In the genomic region with DNA sequence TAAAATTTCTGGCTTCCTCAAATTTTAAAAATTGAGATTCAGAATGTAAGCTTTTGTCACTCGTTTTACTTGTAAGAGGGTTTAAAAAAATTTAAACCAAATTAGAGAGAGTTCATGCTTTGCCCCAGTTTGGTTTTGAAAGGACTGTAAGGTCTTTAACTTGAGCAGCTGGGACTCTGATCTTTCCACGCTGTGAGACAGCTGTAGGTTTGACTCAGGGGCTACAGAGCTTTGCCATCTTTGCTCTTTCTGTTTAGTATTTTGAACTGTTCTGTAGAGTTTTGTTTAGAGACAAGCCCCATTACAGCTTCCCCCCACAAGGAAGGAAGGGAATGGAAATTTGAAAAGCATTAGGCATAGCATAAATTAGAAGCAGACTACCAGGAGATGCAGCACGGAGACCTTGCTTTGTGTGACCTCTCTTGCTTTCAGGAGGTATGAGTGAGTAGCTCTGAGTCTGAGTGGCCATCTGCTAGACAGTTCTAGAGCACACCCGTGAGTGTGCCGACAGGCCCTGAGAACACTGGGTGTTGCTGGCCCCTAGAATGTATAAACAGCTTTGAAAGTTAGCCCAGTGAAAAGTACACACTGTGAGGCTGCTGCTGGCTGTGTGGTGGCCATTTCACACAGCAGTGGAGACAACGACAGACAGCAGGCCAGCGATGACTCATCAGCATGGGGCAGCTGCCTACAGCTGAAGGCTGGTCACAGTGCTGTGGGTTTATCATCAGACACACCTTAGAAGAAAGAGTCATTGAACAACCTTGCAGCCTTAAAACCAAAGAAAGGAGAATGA, we compare ENCODE assay signal across 7 mouse cellular contexts. TPM values are rescaled to one million over a fixed set of nuclear protein-coding genes. Genes with fewer than 3 reads are reported as not detected.
DNase-seq lines count a peak whose midpoint lies in the region; ATAC-seq and TF ChIP-seq lines count a peak whose summit lies in the region.

No protein-coding gene starts in this region.

- H3K27me3 ChIP-seq in midbrain, embryonic 11.5 days (ENCODE audit: control insufficient read depth, insufficient read depth, low read length), result no peaks in the 10 kb centered on the region
- no peaks in the 10 kb centered on the region for H3K27me3 ChIP-seq in midbrain, embryonic 14.5 days (ENCODE audit: control insufficient read depth, insufficient read depth, low read length)
- H3K27me3 ChIP-seq in limb, embryonic 14.5 days (ENCODE audit: control insufficient read depth, insufficient read depth, low read length), result no peaks in the 10 kb centered on the region
- H3K27me3 ChIP-seq in small intestine, adult 2 months (ENCODE audit: control insufficient read depth, insufficient read depth, low read length), result no peaks in the 10 kb centered on the region

- no peak overlapping the region for H3K4me3 ChIP-seq in midbrain, embryonic 11.5 days (ENCODE audit: low read depth, low read length)
- no peak overlapping the region for H3K4me3 ChIP-seq in midbrain, embryonic 14.5 days (replicated peaks; ENCODE audit: low read depth, low read length)
- H3K4me3 ChIP-seq in limb, embryonic 14.5 days (replicated peaks; ENCODE audit: low read length), result no peak overlapping the region
- H3K4me3 ChIP-seq in small intestine, adult 2 months (ENCODE audit: low read depth, low read length), result no peak overlapping the region

- peaks cover 4% of the 10 kb centered on the region for H3K36me3 ChIP-seq in midbrain, embryonic 11.5 days (ENCODE audit: control insufficient read depth, insufficient read depth, low read length)
- peaks cover 27% of the 10 kb centered on the region for H3K36me3 ChIP-seq in midbrain, embryonic 14.5 days (ENCODE audit: control insufficient read depth, insufficient read depth, low read length)
- peaks cover 20% of the 10 kb centered on the region for H3K36me3 ChIP-seq in limb, embryonic 14.5 days (ENCODE audit: control insufficient read depth, insufficient read depth, low read length)
- peaks cover 25% of the 10 kb centered on the region for H3K36me3 ChIP-seq in small intestine, adult 2 months (ENCODE audit: control insufficient read depth, insufficient read depth, low read length)

- DNase-seq in midbrain, embryonic 11.5 days (ENCODE audit: low spot score, missing footprints), result no peak
- DNase-seq in midbrain, embryonic 14.5 days, result no peak
- DNase-seq in brain, adult 2 months (ENCODE audit: low read depth, low spot score), result peak; percentile 85
- DNase-seq in limb, embryonic 14.5 days (ENCODE audit: low spot score), result peak; percentile 32
- no peak for DNase-seq in kidney, adult 18-20 months

- H3K4me1 ChIP-seq in midbrain, embryonic 11.5 days (ENCODE audit: control insufficient read depth, insufficient read depth, low read length), result no peaks in the 10 kb centered on the region
- H3K4me1 ChIP-seq in midbrain, embryonic 14.5 days (ENCODE audit: control insufficient read depth, insufficient read depth, low read length), result no peaks in the 10 kb centered on the region
- 0 out of 2 replicates have a peak, but pooled peaks cover 7% of the 10 kb centered on the region for H3K4me1 ChIP-seq in limb, embryonic 14.5 days (ENCODE audit: control insufficient read depth, insufficient read depth, low read length)
- peaks cover 7% of the 10 kb centered on the region; the same call in 1 of the 2 replicates for H3K4me1 ChIP-seq in small intestine, adult 2 months (ENCODE audit: control insufficient read depth, insufficient read depth, insufficient read length, low read length)

- 72% methylated on average over 7 of the region's 7 CpGs for WGBS in midbrain, embryonic 11.5 days
- 80% methylated on average over 7 of the region's 7 CpGs for WGBS in midbrain, embryonic 14.5 days
- 45% methylated on average over 7 of the region's 7 CpGs for WGBS in limb, embryonic 14.5 days
- 36% methylated on average over 7 of the region's 7 CpGs for WGBS in small intestine, adult 2 months

- no peak for TF ChIP-seq CTCF in small intestine, adult 2 months (IDR thresholded peaks at IDR 0.05; ENCODE audit: extremely low read depth, insufficient read length, insufficient replicate concordance, low read depth, low read length)

- H3K4me2 ChIP-seq in midbrain, embryonic 11.5 days, result no peak overlapping the region
- no peak overlapping the region for H3K4me2 ChIP-seq in midbrain, embryonic 14.5 days (ENCODE audit: low read length)
- H3K4me2 ChIP-seq in limb, embryonic 14.5 days (replicated peaks; ENCODE audit: low read depth, low read length, severe bottlenecking), result no peak overlapping the region

- H3K9ac ChIP-seq in midbrain, embryonic 11.5 days (ENCODE audit: low read length), result no peak overlapping the region
- no peak overlapping the region for H3K9ac ChIP-seq in midbrain, embryonic 14.5 days (replicated peaks; ENCODE audit: low read length)
- no peak overlapping the region for H3K9ac ChIP-seq in limb, embryonic 14.5 days (ENCODE audit: low read depth, low read length, severe bottlenecking)

- H3K9me3 ChIP-seq in midbrain, embryonic 11.5 days (ENCODE audit: control insufficient read depth, low read length), result no peaks in the 10 kb centered on the region
- no peaks in the 10 kb centered on the region for H3K9me3 ChIP-seq in midbrain, embryonic 14.5 days (ENCODE audit: control insufficient read depth, low read length)
- H3K9me3 ChIP-seq in limb, embryonic 14.5 days (ENCODE audit: control insufficient read depth, low read length), result no peaks in the 10 kb centered on the region

- no peak overlapping the region for H3K27ac ChIP-seq in midbrain, embryonic 11.5 days (ENCODE audit: low read depth, low read length)
- H3K27ac ChIP-seq in midbrain, embryonic 14.5 days (replicated peaks; ENCODE audit: low read depth, low read length), result no peak overlapping the region
- H3K27ac ChIP-seq in limb, embryonic 14.5 days (replicated peaks; ENCODE audit: low read depth, low read length), result peak overlapping the region; percentile 62
- peak overlapping the region; percentile 47 for H3K27ac ChIP-seq in small intestine, adult 2 months (ENCODE audit: insufficient read depth, low read depth, low read length)

- 0 out of 2 replicates have a peak, but pooled peaks have one; percentile 16 for ATAC-seq in midbrain, embryonic 11.5 days (ENCODE audit: low FRiP score)
- ATAC-seq in midbrain, embryonic 14.5 days (ENCODE audit: low FRiP score, low TSS enrichment), result no peak
- ATAC-seq in granulocyte monocyte progenitor cell, adult 5-6 weeks (replicated peaks; ENCODE audit: poor library complexity, severe bottlenecking), result peak; percentile 48
- 0 out of 2 replicates have a peak, but pooled peaks have one; percentile 34 for ATAC-seq in limb, embryonic 14.5 days (ENCODE audit: low FRiP score, low read depth)

- no peak for TF ChIP-seq POLR2A in limb, embryonic 14.5 days (IDR thresholded peaks at IDR 0.05; ENCODE audit: borderline replicate concordance, extremely low read depth, insufficient read depth, insufficient read length)
- no peak for TF ChIP-seq POLR2A in small intestine, adult 2 months (IDR thresholded peaks at IDR 0.05; ENCODE audit: low read depth, low read length)

RNA-seq across cellular contexts. Expression of gene Rab3gap2, which starts 25.7 kb away (rescaled TPM):
- polyA plus RNA-seq in midbrain, embryonic 11.5 days (2014; fragmentation: Nextera tagmentation; extraction: Ambion mirVana), result 21.0 and 22.3 TPM in 2 replicates
- polyA plus RNA-seq in midbrain, embryonic 14.5 days (2014; fragmentation: Nextera tagmentation; extraction: Ambion mirVana), result 20.6 and 26.5 TPM in 2 replicates
- 51.7 and 54.4 TPM in 2 replicates for total RNA-seq in granulocyte monocyte progenitor cell, adult 5-6 weeks (2014; fragmentation: Nextera tagmentation)
- total RNA-seq in granulocyte monocyte progenitor cell, adult 5-6 weeks (2017), result 58.0 and 59.6 TPM in 2 replicates
- polyA plus RNA-seq in limb, embryonic 14.5 days (2012; rRNA removed), result 36.9 and 38.0 TPM in 2 replicates
- 24.9 and 26.3 TPM in 2 replicates for polyA plus RNA-seq in limb, embryonic 14.5 days (2014; fragmentation: Nextera tagmentation; extraction: Ambion mirVana)
- 10.5 and 23.6 TPM in 2 replicates for polyA plus RNA-seq in small intestine, adult 2 months (2012; rRNA removed)

Comparison
In these comparisons a context has a peak if more than half of its experiments do, and no peak if none do; other contexts are left out.
1. DNase-seq: peak in brain, adult 2 months (single experiment) and limb, embryonic 14.5 days (single experiment); none in midbrain, embryonic 11.5 days (single experiment), midbrain, embryonic 14.5 days (single experiment) and kidney, adult 18-20 months (single experiment).
2. H3K27ac ChIP-seq: peak in limb, embryonic 14.5 days (single experiment) and small intestine, adult 2 months (single experiment); none in midbrain, embryonic 11.5 days (single experiment) and midbrain, embryonic 14.5 days (single experiment).